ENCODE assay signal across 15 mouse cellular contexts in the genomic region with DNA sequence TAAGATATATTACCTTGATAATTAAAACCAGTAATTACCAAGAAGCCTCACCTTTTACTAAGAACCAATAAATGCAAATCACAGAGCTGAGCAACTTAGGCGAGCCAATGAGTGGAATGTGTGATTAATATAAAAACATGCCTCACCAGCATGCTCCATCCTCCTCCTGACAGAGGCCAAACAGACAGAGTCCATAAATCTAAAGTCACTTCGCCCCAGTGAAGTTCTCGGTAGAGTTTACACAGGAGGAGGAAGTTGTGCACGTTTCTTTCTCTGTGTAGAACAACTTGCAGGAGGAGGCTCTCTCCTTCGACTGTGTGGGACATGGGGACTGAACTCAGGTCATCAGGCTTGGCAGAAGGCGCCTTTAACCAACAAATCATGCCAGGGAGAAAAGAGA.
"Had no signal": no experiment of that assay in that cellular context is flagged by ENCODE, and none has a peak within 500 bp of the region (broad histone marks: within the 10 kb centered on the region; RNA-seq: fewer than 3 reads in every experiment).

No protein-coding gene starts in this region.

- H3K36me3 ChIP-seq: midbrain, embryonic 13.5 days; midbrain, embryonic 15.5 days; neural tube, embryonic 12.5 days; stomach, embryonic 15.5 days had no signal

- H3K27ac ChIP-seq: macrophage; midbrain, embryonic 13.5 days; midbrain, embryonic 15.5 days; neural tube, embryonic 12.5 days; stomach, embryonic 15.5 days had no signal

- H3K9ac ChIP-seq: liver, postnatal 0 days; midbrain, embryonic 13.5 days; midbrain, embryonic 15.5 days; neural tube, embryonic 12.5 days; stomach, embryonic 15.5 days had no signal

- H3K4me2 ChIP-seq: midbrain, embryonic 11.5 days; midbrain, embryonic 13.5 days; midbrain, embryonic 15.5 days; neural tube, embryonic 12.5 days; stomach, embryonic 15.5 days had no signal

- ATAC-seq: liver, postnatal 0 days; midbrain, embryonic 13.5 days; midbrain, embryonic 15.5 days had no signal

- DNase-seq: liver, postnatal 0 days; lung, adult 2 months; lung, postnatal 14 days; lung, postnatal 36 days; right cerebral cortex, postnatal 14 days; thymus, adult 18-20 months; thymus, postnatal 14 days; thymus, postnatal 36 days had no signal

- H3K9me3 ChIP-seq: midbrain, embryonic 13.5 days; midbrain, embryonic 15.5 days; neural tube, embryonic 12.5 days; stomach, embryonic 15.5 days had no signal

- H3K4me3 ChIP-seq: megakaryocyte, embryonic 14.5 days; midbrain, embryonic 13.5 days; midbrain, embryonic 15.5 days; neural tube, embryonic 12.5 days; stomach, embryonic 15.5 days had no signal

- H3K27me3 ChIP-seq: midbrain, embryonic 13.5 days; stomach, embryonic 15.5 days had no signal

- H3K4me1 ChIP-seq: megakaryocyte, embryonic 14.5 days had no signal
